Mouse (Mus musculus): ENCODE data around the gene Bmp2. TPM values are rescaled to one million over a fixed set of nuclear protein-coding genes. Genes with fewer than 3 reads are reported as not detected.

The Bmp2 gene
- polyA plus RNA-seq (2012; rRNA removed) (11.0 and 15.8 TPM in 2 replicates), polyA plus RNA-seq (2014; fragmentation: Nextera tagmentation; extraction: Ambion mirVana) (14.9 and 20.6 TPM in 2 replicates)

- DNase-seq (ENCODE audit: low spot score) (peak; percentile 60), ATAC-seq (ENCODE audit: low FRiP score, low read depth) (peak; percentile 68)
- Histone ChIP-seq H3K9me3 (ENCODE audit: control insufficient read depth, low read length) (no peaks in the 10 kb centered on the region), H3K4me2 (replicated peaks; ENCODE audit: low read depth, low read length, severe bottlenecking) (peak within 1 kb of the TSS; percentile 90), H3K4me1 (ENCODE audit: control insufficient read depth, insufficient read depth, low read length) (peaks cover 22% of the 10 kb centered on the region), H3K36me3 (ENCODE audit: control insufficient read depth, insufficient read depth, low read length) (no peaks in the 10 kb centered on the region), H3K9ac (ENCODE audit: low read depth, low read length, severe bottlenecking) (peak within 1 kb of the TSS; percentile 72), H3K27ac (replicated peaks; ENCODE audit: low read depth, low read length) (peak within 1 kb of the TSS; percentile 72), H3K27me3 (ENCODE audit: control insufficient read depth, insufficient read depth, low read length) (no peaks in the 10 kb centered on the region), H3K4me3 (replicated peaks; ENCODE audit: low read length) (peak within 1 kb of the TSS; percentile 68)
- TF ChIP-seq POLR2A (IDR thresholded peaks at IDR 0.05; ENCODE audit: borderline replicate concordance, extremely low read depth, insufficient read depth, insufficient read length): 0 out of 2 replicates have a peak, but pooled peaks have one; percentile 40
- WGBS: under 1% methylated on average over 51 of the region's 110 CpGs
Measured at GRCm38 (mm10) chr2:133552031-133552841, at the start of gene Bmp2. Bmp2 (plus strand) TSS chr2:133552159.

- peaks cover 4% of the 10 kb centered on the region; the same call in 1 of the 2 replicates for H3K4me1 ChIP-seq (ENCODE audit: control insufficient read depth, insufficient read depth, low read length)
- ATAC-seq (ENCODE audit: low FRiP score, low read depth) (no peak), DNase-seq (ENCODE audit: low spot score) (no peak)
- WGBS: 77% methylated on average over 2 of the region's 2 CpGs
- no peaks in the 10 kb centered on the region; the same call in 1 of the 2 replicates for H3K27me3 ChIP-seq (ENCODE audit: control insufficient read depth, insufficient read depth, low read length)
- H3K9ac ChIP-seq (ENCODE audit: low read depth, low read length, severe bottlenecking): no peak overlapping the region
- no peak overlapping the region for H3K4me3 ChIP-seq (replicated peaks; ENCODE audit: low read length)
- no peak for TF ChIP-seq POLR2A (IDR thresholded peaks at IDR 0.05; ENCODE audit: borderline replicate concordance, extremely low read depth, insufficient read depth, insufficient read length)
- H3K9me3 ChIP-seq (ENCODE audit: control insufficient read depth, low read length): no peaks in the 10 kb centered on the region
- H3K27ac ChIP-seq (replicated peaks; ENCODE audit: low read depth, low read length): no peak overlapping the region
- H3K36me3 ChIP-seq (ENCODE audit: control insufficient read depth, insufficient read depth, low read length): no peaks in the 10 kb centered on the region
- no peak overlapping the region for H3K4me2 ChIP-seq (replicated peaks; ENCODE audit: low read depth, low read length, severe bottlenecking)
Measured at GRCm38 (mm10) chr2:133505678-133506077, 46.3 kb upstream of the Bmp2 start.

GRCm38 (mm10) chr2:133507045-133507444 lies 44.9 kb upstream of the Bmp2 start:
- 72% methylated on average over 4 of the region's 4 CpGs for WGBS
- no peaks in the 10 kb centered on the region for H3K9me3 ChIP-seq (ENCODE audit: control insufficient read depth, low read length)
- TF ChIP-seq POLR2A (IDR thresholded peaks at IDR 0.05; ENCODE audit: borderline replicate concordance, extremely low read depth, insufficient read depth, insufficient read length): no peak
- H3K4me3 ChIP-seq (replicated peaks; ENCODE audit: low read length): no peak overlapping the region
- no peak overlapping the region for H3K4me2 ChIP-seq (replicated peaks; ENCODE audit: low read depth, low read length, severe bottlenecking)
- no peak overlapping the region for H3K9ac ChIP-seq (ENCODE audit: low read depth, low read length, severe bottlenecking)
- H3K27me3 ChIP-seq (ENCODE audit: control insufficient read depth, insufficient read depth, low read length): no peaks in the 10 kb centered on the region; the same call in 1 of the 2 replicates
- no peak for DNase-seq (ENCODE audit: low spot score)
- no peaks in the 10 kb centered on the region for H3K36me3 ChIP-seq (ENCODE audit: control insufficient read depth, insufficient read depth, low read length)
- ATAC-seq (ENCODE audit: low FRiP score, low read depth): no peak
- H3K27ac ChIP-seq (replicated peaks; ENCODE audit: low read depth, low read length): no peak overlapping the region
- peaks cover 4% of the 10 kb centered on the region; the same call in 1 of the 2 replicates for H3K4me1 ChIP-seq (ENCODE audit: control insufficient read depth, insufficient read depth, low read length)

- Histone ChIP-seq H3K27me3 (ENCODE audit: control insufficient read depth, insufficient read depth, low read length) (no peaks in the 10 kb centered on the region; the same call in 1 of the 2 replicates), H3K4me3 (replicated peaks; ENCODE audit: low read length) (no peak overlapping the region), H3K27ac (replicated peaks; ENCODE audit: low read depth, low read length) (no peak overlapping the region), H3K4me2 (replicated peaks; ENCODE audit: low read depth, low read length, severe bottlenecking) (peak overlapping the region; percentile 30), H3K9ac (ENCODE audit: low read depth, low read length, severe bottlenecking) (peak overlapping the region; percentile 17), H3K36me3 (ENCODE audit: control insufficient read depth, insufficient read depth, low read length) (no peaks in the 10 kb centered on the region), H3K4me1 (ENCODE audit: control insufficient read depth, insufficient read depth, low read length) (peaks cover 4% of the 10 kb centered on the region; the same call in 1 of the 2 replicates), H3K9me3 (ENCODE audit: control insufficient read depth, low read length) (no peaks in the 10 kb centered on the region)
- peak; percentile 9 for DNase-seq (ENCODE audit: low spot score)
- no peak for TF ChIP-seq POLR2A (IDR thresholded peaks at IDR 0.05; ENCODE audit: borderline replicate concordance, extremely low read depth, insufficient read depth, insufficient read length)
- WGBS: 41% methylated on average over 16 of the region's 16 CpGs
- ATAC-seq (ENCODE audit: low FRiP score, low read depth): 0 out of 2 replicates have a peak, but pooled peaks have one; percentile 41
Measured at GRCm38 (mm10) chr2:133509141-133509540, 42.8 kb upstream of the Bmp2 start.

- 80% methylated on average over 9 of the region's 9 CpGs for WGBS
- Histone ChIP-seq H3K4me3 (replicated peaks; ENCODE audit: low read length) (no peak overlapping the region), H3K9me3 (ENCODE audit: control insufficient read depth, low read length) (no peaks in the 10 kb centered on the region), H3K4me2 (replicated peaks; ENCODE audit: low read depth, low read length, severe bottlenecking) (no peak overlapping the region), H3K27ac (replicated peaks; ENCODE audit: low read depth, low read length) (no peak overlapping the region), H3K9ac (ENCODE audit: low read depth, low read length, severe bottlenecking) (no peak overlapping the region), H3K27me3 (ENCODE audit: control insufficient read depth, insufficient read depth, low read length) (no peaks in the 10 kb centered on the region; the same call in 1 of the 2 replicates), H3K36me3 (ENCODE audit: control insufficient read depth, insufficient read depth, low read length) (no peaks in the 10 kb centered on the region), H3K4me1 (ENCODE audit: control insufficient read depth, insufficient read depth, low read length) (peaks cover 4% of the 10 kb centered on the region; the same call in 1 of the 2 replicates)
- no peak for TF ChIP-seq POLR2A (IDR thresholded peaks at IDR 0.05; ENCODE audit: borderline replicate concordance, extremely low read depth, insufficient read depth, insufficient read length)
- no peak for ATAC-seq (ENCODE audit: low FRiP score, low read depth)
- no peak for DNase-seq (ENCODE audit: low spot score)
Measured at GRCm38 (mm10) chr2:133511011-133511779, 40.8 kb upstream of the Bmp2 start.

All from limb, embryonic 14.5 days (tissue).